Mouse (Mus musculus) adipose tissue, adult 10 weeks (tissue): ENCODE data around the gene Gm2007. TPM values are rescaled to one million over a fixed set of nuclear protein-coding genes. Genes with fewer than 3 reads are reported as not detected.

Experiments used
- polyA plus RNA-seq: library from polyadenylated mRNA; stranded (reverse); fragments of 350-450 nt; fragmentation: Illumina TruSeq; extraction: RNeasy Lipid Tissue Mini Kit (QIAGEN cat#74804); gene quantifications from one replicate; pipeline ENCODE4 v1.2.3, GENCODE M21; 2014; ENCODE audit warnings: low read depth, low replicate concordance

The Gm2007 gene
- 25.7 TPM for polyA plus RNA-seq

GRCm38 (mm10) chr2:175741237-175741636 lies at the start of gene Gm2007:
Gene Gm2007, plus strand, starts transcription at chr2:175741537.

GRCm38 (mm10) chr2:175703546-175703945 lies 37.8 kb upstream of the Gm2007 start, which contains the start of gene Zfp969:
Gene Zfp969, minus strand, starts transcription at chr2:175703646.

GRCm38 (mm10) chr2:175800993-175801392 lies 59.7 kb downstream of the Gm2007 start, which contains the start of gene Gm14288:
Gene Gm14288, minus strand, starts transcription at chr2:175801093.

Other genes starting within 250 kb of the Gm2007 start
- gene Gm11007, start 97.6 kb upstream of the Gm2007 start, polyA plus RNA-seq: 25.7 TPM
- gene Zfp969, start 37.9 kb upstream of the Gm2007 start, polyA plus RNA-seq: not detected
- gene Gm14288, start 59.6 kb downstream of the Gm2007 start, polyA plus RNA-seq: 5.8 TPM
- gene Gm6710, start 127.7 kb downstream of the Gm2007 start, polyA plus RNA-seq: 7.9 TPM
- gene Zfp966, start 189.6 kb downstream of the Gm2007 start, polyA plus RNA-seq: 7.1 TPM
- gene Gm2026, start 223.8 kb downstream of the Gm2007 start, polyA plus RNA-seq: 11.2 TPM